Mouse (Mus musculus): Measurements from ENCODE around the gene Prss40.

DNA sequence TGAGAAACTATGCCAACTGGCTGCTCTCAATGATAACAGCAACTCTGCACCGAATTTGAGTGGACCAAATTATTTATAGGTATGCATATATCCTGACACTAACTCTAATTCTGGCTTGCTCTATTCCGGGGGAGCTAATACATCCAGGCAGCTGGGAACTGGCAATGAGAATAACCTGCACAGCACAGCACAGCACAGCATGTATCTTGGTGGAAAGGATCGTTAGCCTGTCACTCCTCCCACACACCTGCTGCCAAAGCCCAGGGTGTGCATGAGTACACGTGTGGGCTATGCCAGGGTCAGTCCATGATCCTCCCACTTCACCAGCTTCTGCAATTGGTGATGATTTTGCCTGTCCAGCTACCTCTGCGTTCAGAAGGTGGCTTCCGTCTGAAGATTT is 10.7 kb upstream of the Prss40 start:
- TF ChIP-seq GATA1 (IDR thresholded peaks at IDR 0.05; ENCODE audit: borderline replicate concordance, low read length) (no peak), FLI1 (IDR thresholded peaks at IDR 0.05; ENCODE audit: low read length) (no peak)

All from megakaryocyte, embryonic 14.5 days (primary cell).